Mouse (Mus musculus) kidney, postnatal 25 days (tissue): ENCODE data around the gene Tmem230.
A peak's percentile ranks its signal among the peaks of the same experiment; 100 is the strongest.
"Not testable (repeated sequence)": the region's sequence is repeated elsewhere in the genome, so short reads cannot be mapped to it uniquely, and the experiment has no call there.

Source experiments
- DNase-seq, 2 experiments: peaks; one replicate each; pipeline ENCODE4 v3.0.0; 2021; ENCODE audit warnings: mixed read lengths in 2 of 2

Gene Tmem230

DNA sequence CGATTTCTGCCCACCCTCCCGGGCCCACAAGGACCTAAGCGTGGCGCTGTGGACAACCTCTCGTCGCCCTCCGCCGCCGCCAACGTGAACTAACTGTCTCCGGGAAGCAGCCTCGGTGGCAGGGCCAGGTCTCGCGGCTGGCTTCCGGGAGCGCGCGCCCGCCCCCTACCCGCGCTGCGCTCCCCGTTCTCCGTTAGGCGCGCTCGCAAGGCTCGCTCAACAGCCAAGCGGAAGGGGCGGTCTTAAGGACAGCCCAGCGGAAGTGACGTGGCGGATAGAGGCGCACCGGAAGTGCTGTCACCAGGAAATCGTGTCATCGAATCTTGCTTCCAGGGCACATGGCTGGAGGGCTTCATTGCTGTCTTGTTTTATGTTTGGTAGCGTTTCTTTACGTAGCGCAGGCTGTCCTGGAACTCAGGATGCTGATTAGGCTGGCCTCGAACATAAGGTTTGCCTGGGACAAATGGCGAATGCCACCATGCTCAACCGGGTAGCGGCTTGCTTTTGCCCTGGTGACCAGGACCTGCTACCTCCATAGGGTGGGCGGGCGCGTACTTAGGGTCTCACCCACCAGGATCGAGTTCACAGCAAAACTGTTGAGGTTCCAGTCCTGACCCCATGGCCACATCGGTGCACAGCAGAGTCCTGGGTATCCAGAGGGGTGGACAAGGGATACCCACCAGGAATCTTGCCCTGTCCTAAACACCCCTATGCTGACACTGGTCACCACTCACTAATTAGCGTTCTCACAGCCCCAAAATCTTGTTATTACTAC lies at the start of gene Tmem230:
Gene Tmem230 (minus strand): TSS at position 269 of the 775 bp plus-strand sequence.
- DNase-seq, result peak; percentile 96

DNA sequence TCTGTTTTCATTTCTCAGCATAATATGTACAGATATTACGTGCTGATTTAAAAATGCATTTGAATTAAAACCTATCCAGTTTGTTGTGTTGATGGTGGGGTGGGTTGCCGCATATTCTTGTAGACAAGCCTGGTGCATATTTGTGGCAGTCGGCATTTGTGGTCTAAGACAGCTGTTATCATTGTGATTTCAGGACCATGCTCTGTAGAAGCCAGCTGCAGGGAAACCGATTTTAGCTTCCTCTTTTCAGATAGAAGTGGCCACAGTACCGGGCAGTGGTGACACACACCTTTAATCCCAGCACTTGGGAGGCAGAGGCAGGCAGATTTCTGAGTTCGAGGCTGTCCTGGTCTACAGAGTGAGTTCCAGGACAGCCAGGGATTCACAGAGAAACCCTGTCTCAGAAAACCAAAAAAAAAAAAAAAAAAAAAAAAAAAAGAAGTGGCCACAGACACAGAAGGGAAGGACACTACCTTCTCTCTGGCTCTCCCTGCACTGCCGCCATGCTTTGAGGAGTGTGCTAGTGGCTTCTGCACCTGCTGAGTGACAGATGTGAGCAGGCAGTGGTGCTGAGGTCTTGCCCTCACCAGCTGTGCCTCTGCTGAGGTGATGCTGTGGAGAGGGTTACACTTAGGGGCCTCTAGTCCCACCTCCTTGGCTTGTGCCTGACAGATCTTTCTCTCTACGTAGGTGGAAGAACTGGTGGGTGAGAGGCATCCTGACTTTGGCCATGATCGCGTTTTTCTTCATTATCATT lies 46.3 kb upstream of the Tmem230 start:
- no peak for DNase-seq

DNA sequence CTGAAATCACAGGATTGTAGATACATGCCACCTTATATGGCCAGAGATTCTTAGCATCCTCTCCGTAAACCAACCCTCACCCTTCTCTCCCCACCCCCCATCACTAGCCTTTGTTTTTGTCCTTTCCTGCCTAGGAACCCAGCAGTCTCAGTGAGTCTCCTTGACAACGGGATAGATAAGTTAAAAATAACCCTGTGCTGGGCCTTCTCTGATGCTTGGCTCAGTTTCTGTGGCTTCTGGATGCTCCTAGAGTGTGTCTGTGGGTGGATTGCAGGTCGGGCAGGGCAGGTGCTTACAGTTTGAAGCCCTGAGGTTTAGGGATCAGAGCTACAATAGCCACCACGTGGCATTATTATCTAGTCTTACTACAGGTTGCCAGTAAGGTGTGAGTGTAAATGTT lies 44.5 kb upstream of the Tmem230 start:
- DNase-seq, result no peak

DNA sequence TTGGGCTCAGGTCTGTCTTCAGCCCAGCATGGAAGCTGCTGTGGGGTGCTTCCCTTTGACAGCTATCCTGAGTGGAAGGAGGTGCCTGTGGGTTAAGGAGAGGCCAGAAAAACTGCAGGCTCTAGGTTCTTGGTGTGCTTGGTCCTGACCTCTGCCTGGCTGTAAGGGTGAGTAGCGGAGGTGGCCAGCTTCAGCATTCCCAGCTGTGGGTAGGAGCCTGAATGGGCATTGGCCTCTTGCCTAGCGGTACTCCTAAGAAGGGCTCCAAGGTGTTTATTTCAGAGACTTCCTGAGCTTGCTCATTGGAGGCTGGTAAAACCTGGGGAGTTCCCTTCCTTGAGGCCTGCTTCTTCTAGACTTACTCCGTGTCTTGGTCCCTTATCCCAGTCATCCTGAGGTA lies 43.7 kb upstream of the Tmem230 start:
- no peak for DNase-seq

DNA sequence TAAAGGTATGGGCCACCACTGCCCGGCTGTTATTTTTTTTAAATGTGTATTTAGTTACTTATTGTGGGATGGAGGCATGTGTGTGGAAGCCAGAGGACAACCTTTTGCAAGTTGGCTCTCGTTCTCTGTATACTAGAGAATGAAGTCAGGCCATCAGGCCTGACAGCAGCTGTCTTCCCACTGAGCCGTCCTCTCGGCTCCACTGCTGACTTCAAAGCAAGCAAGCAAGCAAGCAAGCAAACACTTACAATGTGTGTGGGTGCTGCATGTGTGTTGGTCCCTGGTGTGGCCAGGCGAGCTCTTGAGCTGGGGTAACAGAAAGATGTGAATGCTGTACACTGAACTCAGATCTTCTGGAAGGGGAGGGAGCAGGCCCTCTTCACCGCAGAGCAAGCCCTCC lies 43.2 kb upstream of the Tmem230 start:
- peak in 1 of 2 experiments; percentile 5 for DNase-seq

DNA sequence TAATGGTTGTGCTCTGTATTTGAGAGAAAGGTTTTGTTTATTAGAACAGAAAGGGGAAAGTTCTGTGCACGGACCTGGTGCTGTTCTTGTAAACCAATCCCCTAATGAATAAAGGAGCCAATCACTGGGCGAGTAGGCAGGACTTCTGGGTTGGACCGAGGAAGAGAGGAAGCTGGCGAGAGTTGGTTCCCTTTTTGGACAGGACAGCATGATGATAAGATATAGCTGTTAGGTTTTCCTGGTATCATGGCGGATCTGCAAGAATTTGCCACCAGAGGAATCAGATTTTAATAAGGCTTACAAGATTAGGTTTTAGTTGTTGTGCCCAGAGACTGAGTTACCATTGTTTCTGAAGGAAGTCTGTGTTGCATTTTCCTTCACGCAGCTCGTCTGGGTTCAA lies 41.6 kb upstream of the Tmem230 start:
- not testable (repeated sequence) for DNase-seq

DNA sequence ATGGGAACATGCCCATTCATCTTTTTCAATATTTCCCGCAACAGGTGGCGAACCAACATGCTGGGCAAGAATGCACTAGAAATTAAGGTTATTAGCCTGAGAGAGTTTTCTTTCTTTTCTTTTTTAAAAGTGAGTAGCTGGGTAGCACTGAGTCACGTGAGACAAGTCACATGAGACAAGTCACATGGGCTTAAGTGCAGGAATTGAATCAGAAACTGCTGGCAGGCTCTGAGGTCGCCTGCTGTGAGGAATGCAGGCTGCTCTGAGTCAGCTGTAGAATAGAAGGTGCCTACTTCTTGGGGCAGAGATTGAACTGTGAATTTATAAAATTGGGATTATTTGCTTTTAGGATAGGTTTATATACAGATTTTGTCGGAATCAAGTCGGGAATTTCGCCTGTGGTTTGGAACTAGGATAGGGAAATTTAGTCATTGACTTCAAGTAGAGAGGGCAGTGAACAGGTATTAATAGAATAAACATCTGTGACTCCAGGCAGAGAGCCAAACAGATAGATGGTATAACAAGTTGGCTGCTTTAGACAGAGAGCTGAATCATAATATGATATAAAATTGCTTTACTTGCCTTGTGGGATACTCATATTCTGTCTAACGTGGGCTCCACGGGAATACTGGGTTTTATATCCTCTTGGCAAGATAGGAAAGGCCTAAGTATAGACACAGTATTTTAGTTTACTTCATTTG lies 38.9 kb upstream of the Tmem230 start:
- DNase-seq, result peak; percentile 26 to 33

DNA sequence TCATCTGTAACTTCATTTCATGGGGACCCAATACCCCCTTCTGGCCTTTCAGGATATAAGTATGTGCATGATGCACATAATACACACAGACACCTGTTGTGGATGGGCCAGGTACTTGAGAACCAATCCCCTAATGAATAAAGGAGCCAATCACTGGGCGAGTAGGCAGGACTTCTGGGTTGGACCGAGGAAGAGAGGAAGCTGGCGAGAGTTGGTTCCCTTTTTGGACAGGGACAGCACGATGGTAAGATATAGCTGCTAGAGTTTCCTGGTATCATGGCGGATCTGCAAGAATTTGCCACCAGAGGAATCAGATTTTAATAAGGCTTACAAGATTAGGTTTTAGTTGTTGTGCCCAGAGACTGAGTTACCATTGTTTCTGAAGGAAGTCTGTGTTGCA lies 38.1 kb upstream of the Tmem230 start:
- peak in 1 of 2 experiments; percentile 13 for DNase-seq

DNA sequence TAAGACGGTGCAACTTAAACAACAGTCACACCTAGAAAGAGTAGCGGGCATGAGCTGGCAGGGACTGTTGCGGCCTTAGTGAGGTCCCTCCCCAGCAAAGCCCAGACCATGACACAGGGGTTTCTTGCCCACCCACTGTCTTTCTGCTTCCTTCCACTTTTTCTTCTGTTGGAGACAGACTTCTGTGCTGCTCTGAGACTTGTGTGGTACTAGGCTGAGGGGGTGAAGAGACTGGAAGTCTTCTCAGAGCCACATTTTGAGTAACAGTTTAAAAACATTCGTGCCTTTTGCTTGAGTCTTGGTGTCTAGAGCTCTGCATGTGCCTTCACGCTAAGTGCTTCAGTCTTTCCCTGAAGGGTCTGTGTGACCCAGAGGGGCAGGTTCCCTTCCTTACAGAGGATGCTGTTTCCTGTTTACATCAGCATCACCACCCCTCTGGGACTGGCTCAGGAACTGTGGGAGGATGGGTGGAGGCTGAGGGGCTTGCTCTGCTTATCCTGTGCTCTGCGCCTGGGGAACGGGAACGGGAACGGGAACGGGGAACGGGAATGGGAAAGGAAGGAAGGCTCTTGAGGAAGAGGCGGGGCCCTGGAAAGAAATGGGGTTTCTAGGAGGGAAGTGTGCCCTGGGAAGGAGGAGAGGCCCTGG lies 37.0 kb upstream of the Tmem230 start:
- DNase-seq, result peak; percentile 64 to 87

DNA sequence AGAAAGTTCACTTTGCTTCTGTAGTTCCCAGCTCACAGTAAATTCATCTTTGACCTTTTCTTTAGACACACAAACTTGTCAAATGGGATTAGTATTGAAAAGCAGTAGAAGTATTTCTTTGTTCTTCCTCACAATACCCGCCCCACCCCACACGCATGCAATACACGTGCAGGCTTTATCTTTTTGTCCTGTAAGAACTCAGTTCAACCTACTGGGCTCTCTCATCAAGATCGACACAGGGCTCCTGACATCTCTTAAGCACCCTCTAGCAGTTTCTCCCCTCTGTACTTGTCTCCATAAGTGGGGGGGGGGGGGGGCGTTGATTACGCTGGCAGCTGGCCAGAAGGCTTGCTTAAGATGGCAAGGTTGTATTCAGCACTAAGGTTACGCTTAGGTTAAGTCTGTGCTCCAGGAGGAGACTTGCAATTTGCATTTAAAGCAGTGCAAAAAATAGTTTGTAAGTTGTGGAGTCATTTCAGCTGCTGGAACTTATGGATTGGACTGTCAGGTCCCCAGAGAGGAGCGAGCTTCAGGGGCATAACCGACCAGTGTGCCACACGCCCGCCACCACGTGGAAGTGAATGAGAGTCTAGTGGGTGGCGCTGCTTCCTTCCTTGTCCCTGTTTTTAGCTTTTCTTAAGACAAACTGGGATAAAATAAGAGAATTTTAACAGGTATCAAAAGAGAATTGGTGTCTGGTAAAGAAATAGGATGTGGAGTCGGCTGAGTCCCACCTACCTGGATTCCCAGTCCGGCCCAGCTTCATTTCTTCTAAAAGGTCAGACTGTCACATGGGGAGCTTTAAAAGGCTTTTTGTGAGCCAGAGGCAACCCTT lies 35.8 kb upstream of the Tmem230 start:
- no peak for DNase-seq

DNA sequence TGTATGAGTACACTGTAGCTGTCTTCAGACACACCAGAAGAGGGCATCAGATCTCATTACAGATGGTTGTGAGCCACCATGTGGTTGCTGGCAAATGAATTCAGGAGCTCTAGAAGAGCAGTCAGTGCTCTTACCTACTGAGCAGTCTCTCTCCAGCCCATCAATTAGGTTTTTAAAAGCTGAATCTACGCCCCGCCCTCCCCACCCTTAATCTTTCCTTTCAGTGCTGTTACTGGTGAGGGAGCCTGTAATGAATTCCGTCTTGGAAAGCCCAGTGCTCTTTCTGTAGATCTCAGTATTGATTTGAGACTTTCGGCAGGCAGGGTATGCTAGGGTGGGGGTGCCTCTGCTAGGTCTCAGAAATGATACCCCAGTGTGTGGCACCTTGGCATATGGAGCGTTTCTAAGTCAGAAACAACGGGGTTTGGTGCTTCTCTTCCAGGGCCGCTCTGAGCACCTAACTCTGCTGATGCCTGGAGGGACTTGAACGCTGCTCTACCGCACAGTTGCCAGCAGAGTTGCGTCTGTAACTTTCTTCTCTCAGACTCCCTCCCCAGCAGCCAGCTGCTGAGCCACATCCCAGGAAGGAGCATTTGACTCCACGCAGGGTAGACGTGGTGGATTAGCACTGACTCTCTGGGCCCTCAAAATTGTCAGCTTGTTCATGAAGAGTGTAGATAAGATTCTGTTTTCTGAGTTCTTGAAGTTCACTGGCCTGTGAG lies 35.0 kb upstream of the Tmem230 start:
- peak in 1 of 2 experiments; percentile 14 for DNase-seq

DNA sequence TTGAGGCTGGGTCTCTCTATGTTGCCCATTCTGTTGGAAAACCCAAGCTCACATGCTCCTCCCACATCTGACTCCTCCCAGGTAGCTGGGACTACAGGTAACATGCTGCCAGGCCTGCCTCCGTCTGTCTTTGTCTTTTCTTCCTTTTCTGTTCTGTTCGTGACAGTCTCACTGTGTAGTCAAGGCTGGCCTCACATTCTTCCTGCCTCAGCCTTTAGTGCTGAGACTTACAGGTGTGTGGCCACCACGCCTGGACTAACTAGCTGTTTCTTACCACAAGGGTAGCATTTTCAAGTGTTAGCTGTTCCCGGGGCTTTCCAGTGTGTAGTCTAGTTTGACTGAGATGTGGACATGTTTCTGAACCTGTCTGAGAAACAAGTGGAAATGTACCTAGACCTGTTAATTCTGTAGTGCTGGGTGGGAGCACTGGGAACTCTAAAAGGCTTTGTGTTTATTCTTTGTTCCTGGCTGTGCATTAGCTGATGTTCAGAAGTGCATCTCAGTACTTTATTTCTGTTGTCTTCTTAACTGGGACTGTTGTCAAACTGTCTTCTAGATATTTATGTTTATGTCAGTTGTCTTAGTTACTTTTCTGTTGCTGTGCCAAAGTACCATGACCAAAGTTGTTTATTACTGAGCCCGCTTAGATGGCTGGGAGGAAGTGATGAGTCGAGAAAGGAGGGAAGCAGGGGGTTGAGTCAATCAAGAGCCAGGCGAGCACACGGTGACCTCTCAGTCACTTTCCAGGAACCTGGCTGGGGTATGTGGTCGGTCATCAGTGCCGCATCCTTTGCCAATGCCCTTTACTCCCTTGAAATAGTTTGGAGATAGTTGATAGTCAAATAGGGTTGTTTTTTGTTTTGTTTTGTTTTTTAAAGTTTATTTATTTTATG lies 34.2 kb upstream of the Tmem230 start:
- peak; percentile 17 to 54 for DNase-seq

DNA sequence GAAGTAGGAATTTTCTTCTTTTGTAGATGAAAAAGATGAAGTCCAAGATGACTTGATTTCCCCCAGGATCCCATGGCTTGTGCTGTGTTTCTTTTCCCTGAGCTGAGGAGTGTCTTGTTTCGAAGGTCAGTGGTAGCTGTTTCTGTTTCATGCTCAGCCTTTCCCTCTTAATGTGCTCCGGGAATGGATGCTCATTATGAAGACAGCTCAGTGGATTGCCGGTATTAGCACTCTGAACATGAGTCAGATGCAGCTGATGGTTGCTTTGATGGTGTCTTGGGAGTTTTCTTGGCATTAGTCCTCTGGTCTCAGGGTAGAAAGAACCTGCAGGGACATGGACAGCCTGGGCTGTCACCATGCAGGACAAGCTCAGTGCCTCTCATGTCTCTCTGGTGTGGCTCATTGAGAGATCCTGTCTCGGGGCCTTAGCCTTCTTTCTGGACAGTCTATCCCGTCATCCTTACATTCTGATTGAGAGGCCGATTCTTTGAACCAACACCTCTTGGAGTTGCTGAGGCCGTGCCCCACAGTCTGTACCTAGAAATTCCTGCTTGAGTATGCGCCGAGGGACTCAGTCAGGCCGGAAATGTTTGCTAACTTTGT lies 33.0 kb upstream of the Tmem230 start:
- no peak for DNase-seq

DNA sequence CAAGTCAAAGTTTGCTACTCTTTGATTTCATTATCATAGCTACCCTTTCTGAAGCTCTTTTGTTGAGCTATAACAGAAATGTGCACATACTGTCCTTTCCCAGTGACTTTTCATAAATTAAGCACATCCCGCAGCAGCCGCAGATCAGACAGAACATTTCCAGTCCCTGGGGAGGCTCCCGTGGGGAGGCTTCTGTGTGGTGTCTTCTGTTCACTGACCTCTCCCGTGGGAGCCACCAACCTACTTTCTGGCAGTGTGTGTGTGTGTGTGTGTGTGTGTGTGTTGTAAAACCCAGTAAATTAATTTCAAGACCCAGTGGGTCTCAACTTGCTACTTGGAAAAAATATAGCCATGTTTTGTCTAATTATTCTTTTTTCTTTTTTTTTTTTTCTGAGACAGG lies 32.4 kb upstream of the Tmem230 start:
- DNase-seq, result peak; percentile 25 to 64

DNA sequence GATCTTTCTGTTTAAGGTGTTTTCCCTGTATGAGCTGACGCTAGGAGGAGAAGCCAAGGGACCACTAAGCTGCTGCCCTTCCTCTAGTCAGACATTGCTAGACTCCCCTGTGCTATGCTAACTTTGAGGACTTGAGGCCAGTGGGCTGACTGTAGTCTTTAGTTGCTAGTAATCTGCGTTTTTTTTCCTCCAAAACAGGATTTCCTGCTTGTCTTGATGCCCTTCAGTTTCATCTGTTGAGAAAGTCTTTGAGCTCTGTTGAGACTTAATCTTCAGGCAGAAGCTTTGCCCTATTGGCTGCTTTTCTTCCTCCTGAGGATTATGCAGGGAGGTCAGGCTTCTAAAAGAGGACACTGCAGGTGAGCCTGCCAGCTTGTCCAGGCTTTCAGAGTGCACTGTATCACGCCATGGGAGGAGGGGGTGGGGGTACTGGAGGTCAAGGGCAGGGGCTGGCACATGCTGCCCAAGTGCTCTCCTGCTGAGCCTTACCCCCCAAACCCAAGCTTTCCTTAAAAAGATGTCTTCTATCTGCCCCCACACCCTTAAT lies 31.8 kb upstream of the Tmem230 start:
- DNase-seq, result no peak

DNA sequence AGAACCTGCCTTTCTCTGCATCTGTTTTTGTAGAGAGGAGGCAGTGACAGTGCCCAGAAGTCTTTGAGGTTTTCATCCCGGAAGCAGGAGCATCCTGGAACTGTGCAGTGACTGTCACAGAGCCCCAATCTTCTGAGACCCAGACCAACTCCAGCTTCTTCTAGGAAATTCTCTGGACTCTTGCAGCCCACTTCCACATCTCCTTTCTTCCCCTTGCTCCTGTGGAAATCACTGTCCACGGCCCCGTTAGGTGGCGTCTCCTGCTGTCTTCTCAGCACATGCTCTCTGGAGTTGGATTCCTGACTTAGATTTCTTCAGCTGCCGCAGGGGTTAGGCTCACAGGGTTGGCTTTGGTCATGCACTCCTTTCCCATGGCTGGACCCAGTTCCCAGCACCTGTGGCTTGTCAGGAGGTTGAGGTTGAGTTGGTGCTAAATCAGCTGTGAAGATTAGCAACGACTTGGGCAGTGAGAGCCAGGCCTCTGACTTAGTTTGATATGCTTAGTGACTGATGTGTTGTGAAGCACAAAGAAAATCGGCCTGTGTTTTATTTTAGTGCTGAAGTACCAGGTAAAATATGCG lies 30.8 kb upstream of the Tmem230 start:
- DNase-seq, result peak in 1 of 2 experiments; percentile 18

DNA sequence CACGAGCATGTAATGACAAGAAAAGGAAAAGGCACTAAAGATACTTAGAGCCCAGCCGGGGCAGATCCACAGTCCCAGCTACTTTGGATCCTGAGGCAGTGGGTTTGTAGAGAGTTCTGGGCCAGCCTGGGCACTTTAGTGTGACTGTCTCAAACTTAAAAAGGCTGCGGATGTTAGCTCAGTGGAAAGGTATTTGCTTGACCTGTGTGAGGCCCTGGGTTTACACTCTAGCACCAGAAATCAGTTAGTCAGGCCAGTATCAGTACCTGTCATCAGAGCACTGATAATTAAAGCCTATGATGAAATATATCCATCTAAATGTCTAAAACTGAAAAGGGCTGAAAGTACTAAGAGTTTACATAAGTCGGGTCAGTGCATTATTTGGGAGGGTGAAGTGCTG lies 28.6 kb upstream of the Tmem230 start:
- DNase-seq, result no peak

DNA sequence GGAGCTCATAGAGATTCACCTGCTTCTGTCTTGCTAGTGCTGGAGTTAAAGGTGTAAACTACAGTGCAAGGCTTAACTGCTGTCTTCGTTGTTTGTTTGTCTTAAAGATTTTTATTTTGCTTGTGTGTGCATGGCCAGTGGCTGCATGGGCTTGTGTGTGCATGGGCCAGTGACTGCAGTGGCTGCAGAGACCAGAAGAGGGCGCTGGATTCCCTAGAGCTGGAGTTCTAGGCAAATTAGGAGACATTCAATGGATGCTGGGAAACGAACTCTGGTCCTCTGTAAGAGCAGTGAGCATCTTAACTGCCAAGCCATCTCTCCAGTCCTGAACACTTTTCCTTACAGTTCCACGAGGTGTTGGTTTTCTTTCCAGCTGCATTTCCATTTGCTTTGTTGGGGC lies 27.9 kb upstream of the Tmem230 start:
- DNase-seq, result no peak
